Mouse (Mus musculus) cortical plate, adult 2 months (tissue): ENCODE measurements around the gene Wdr59.

Experiments used
- CTCF ChIP-seq: fragments of 200-500 bp; IDR thresholded peaks from 2 replicates; pipeline ENCODE4 v1.5.1; 2011; ENCODE audit warnings: mild to moderate bottlenecking, control low read depth, low read length; ENCODE audit not compliant: insufficient read depth; ENCODE audit errors: extremely low read depth
- POLR2A ChIP-seq: fragments of 200-500 bp; IDR thresholded peaks from 2 replicates; pipeline ENCODE4 v1.6.1; 2011; ENCODE audit warnings: mild to moderate bottlenecking, low read length, control low read depth; ENCODE audit not compliant: insufficient read depth; ENCODE audit errors: extremely low read depth

DNA sequence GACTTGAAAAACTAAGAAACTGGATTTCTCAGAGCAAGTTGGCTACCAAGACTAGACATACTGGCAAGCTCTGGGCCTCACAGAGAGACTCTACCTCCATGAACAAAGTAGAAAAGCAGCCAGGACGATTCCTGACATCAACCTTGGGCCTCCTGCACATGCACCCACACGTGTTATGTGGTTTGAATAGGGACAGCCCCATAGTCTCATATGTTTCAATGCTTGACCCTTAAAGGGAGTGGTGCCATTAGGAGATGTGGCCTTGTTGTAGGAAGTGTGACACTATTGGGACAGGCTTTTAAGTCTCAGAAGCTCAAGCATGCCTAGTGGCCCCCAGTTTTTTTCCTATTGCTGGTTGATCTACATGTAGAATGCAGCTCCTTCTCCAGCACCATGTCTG is 4.4 kb downstream of the Wdr59 start:
- no peak for TF ChIP-seq CTCF
- TF ChIP-seq POLR2A, result no peak
